Mouse (Mus musculus) liver, embryonic 11.5 days (tissue): ENCODE results near the gene Tmco4. TPM values are rescaled to one million over a fixed set of nuclear protein-coding genes. Genes with fewer than 3 reads are reported as not detected.

Experiments
- ATAC-seq: fragments of 200-750 bp; cut with Nextera tagmentation; replicated peaks from 2 replicates; pipeline ENCODE4 v1.8.0; 2017; ENCODE audit warnings: moderate number of reproducible peaks, mild to moderate bottlenecking, moderate TSS enrichment, moderate library complexity; ENCODE audit not compliant: low FRiP score
- DNase-seq: peaks from one replicate; pipeline ENCODE4 v3.0.0-alpha.2; 2017; ENCODE audit warnings: low spot score
- H3K27ac ChIP-seq: fragments of 300-500 bp; sonication (generic); 2 replicates; pipeline ENCODE4 v1.5.1; 2014; ENCODE audit warnings: mild to moderate bottlenecking, low read depth, low read length, control low read depth
- H3K27me3 ChIP-seq: fragments of 300-500 bp; sonication (generic); replicated peaks from 2 replicates; pipeline ENCODE4 v1.6.1; 2014; ENCODE audit warnings: low read length, mixed read lengths; ENCODE audit not compliant: control insufficient read depth, insufficient read depth
- H3K36me3 ChIP-seq: fragments of 300-500 bp; sonication (generic); 2 replicates; pipeline ENCODE4 v1.6.1; 2014; ENCODE audit warnings: mild to moderate bottlenecking, low read length, moderate library complexity, mixed read lengths; ENCODE audit not compliant: control insufficient read depth, insufficient read depth
- H3K4me1 ChIP-seq: fragments of 300-500 bp; sonication (generic); replicated peaks from 2 replicates; pipeline ENCODE4 v1.6.1; 2014; ENCODE audit warnings: low read length, mixed read lengths; ENCODE audit not compliant: control insufficient read depth, insufficient read depth
- H3K4me2 ChIP-seq: fragments of 300-500 bp; sonication (generic); 2 replicates; pipeline ENCODE4 v1.6.1; 2014; ENCODE audit warnings: mild to moderate bottlenecking, control low read depth, moderate library complexity
- H3K4me3 ChIP-seq: fragments of 300-500 bp; sonication (generic); 2 replicates; pipeline ENCODE4 v1.5.1; 2014; ENCODE audit warnings: low read depth, low read length, control low read depth
- H3K9ac ChIP-seq: fragments of 300-500 bp; sonication (generic); 2 replicates; pipeline ENCODE4 v1.6.1; 2014; ENCODE audit warnings: low read depth, low read length, control low read depth
- H3K9me3 ChIP-seq: fragments of 300-500 bp; sonication (generic); 2 replicates; pipeline ENCODE4 v1.6.1; 2016; ENCODE audit warnings: low read length, inconsistent platforms, mixed read lengths; ENCODE audit not compliant: control insufficient read depth
- WGBS: fragments of 180-500 bp; shearing (Covaris S2); extraction: QIAGEN DNeasy Blood & Tissue Kit; methylation state at CpG from one replicate; pipeline ENCODE4 v1.1.7; 2014; 5-methylcytosine and 5-hydroxymethylcytosine counted together
- polyA plus RNA-seq: library from polyadenylated mRNA; unstranded; fragments of >200 nt; fragmentation: Nextera tagmentation; extraction: Ambion mirVana; gene quantifications from 2 replicates; pipeline ENCODE4 v1.2.1, GENCODE M21; 2014

Gene Tmco4
- polyA plus RNA-seq, 1 experiment from 2014 or later = 1.5 TPM

DNA sequence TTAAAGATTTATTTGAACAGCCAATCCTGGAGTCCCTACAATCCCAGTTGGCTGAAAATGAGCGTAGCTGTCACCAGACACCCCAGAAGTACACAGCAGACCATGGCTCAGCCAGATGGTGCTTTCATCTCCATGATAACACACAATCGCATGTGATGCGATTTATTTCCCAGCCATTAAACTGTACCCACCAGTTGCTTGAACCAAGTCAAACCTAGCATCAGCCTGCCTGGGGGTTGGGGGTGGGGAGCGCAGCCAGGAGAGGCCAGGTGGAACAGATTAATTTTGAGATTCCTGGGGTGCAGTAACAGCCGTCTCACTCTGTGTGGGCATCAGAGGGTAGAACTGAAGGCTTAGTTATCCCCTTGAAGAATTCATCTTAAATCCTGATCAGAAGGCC, 73.7 kb downstream of the Tmco4 start:
- Histone ChIP-seq H3K4me2 (no peak overlapping the region), H3K9me3 (peaks cover 5% of the 10 kb centered on the region), H3K27me3 (no peaks in the 10 kb centered on the region), H3K27ac (no peak overlapping the region), H3K4me3 (no peak overlapping the region), H3K9ac (no peak overlapping the region), H3K36me3 (no peaks in the 10 kb centered on the region), H3K4me1 (no peaks in the 10 kb centered on the region)
- no peak for DNase-seq
- no peak for ATAC-seq
- 83% methylated on average over 5 of the region's 5 CpGs for WGBS

DNA sequence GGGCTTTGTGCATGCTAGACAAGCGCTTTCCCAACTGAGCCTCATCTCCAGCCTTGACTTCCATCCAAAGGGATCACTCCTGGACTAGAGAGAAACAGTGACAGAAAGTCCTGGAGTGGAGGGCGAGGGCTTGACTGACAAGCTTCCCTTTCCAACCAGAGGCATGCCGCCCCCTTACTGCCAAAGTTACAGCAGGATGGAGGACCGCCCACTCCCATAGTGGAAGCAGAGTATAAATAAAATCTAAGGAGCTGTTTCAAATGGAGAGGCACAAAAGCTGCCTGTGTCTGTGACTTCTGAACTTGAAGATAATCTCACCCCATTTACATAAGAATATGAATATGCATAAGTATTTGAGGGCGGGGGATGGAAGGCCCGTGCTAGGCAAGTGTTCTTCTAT, 75.8 kb downstream of the Tmco4 start:
- Histone ChIP-seq H3K9ac (no peak overlapping the region), H3K36me3 (no peaks in the 10 kb centered on the region), H3K27ac (no peak overlapping the region), H3K9me3 (peaks cover 5% of the 10 kb centered on the region), H3K4me2 (no peak overlapping the region), H3K4me1 (no peaks in the 10 kb centered on the region), H3K27me3 (no peaks in the 10 kb centered on the region), H3K4me3 (no peak overlapping the region)
- WGBS = 72% methylated on average over 6 of the region's 6 CpGs
- DNase-seq = no peak
- ATAC-seq = no peak

DNA sequence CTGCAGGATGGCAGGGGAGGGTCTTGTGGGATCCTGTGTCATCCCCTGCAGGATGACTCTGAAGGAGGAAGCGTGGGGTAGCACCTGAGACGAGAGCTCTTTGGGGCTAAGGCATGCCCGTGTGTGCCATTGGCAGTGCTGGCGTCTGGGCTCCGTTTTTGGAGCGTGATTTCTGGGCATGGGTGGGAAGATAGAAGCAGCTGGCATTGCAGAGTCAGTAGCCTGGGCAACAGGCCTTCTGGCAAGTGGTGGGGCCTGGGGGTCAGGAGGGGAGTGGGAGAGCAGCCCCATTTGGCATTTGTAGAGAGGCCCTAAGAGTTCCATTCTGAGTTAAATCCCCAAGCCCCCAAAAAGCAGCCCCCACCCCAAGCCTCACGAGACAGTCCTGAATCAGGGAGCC, 80.1 kb downstream of the Tmco4 start:
- no peak for DNase-seq
- no peak overlapping the region for H3K9ac ChIP-seq
- 75% methylated on average over 7 of the region's 7 CpGs for WGBS
- ATAC-seq = no peak
- no peak overlapping the region for H3K4me2 ChIP-seq
- no peaks in the 10 kb centered on the region for H3K36me3 ChIP-seq
- no peaks in the 10 kb centered on the region for H3K4me1 ChIP-seq
- H3K9me3 ChIP-seq = no peaks in the 10 kb centered on the region
- no peaks in the 10 kb centered on the region for H3K27me3 ChIP-seq
- no peak overlapping the region for H3K27ac ChIP-seq
- no peak overlapping the region for H3K4me3 ChIP-seq

DNA sequence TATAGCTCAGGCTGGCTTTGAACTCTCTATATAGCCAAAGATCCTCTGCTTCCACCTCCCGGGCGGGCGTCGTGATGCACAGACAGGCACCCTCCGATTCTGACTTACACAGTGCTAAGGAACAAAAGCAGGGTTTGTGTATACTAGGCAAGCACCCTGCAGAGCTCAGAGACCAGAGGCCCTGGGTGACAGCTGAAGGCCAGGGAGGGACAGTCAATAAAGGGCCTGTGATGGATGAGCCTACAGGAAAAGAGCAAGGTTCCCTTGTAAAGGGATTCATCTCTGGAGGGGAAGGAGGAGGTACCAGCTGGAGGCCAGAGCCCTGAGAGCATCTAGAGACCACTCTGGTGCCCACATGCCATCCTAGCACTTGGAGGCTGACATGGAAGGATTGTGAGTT, 80.7 kb downstream of the Tmco4 start:
- Histone ChIP-seq H3K27ac (no peak overlapping the region), H3K4me2 (no peak overlapping the region), H3K36me3 (no peaks in the 10 kb centered on the region), H3K9me3 (no peaks in the 10 kb centered on the region), H3K27me3 (no peaks in the 10 kb centered on the region), H3K9ac (no peak overlapping the region), H3K4me1 (no peaks in the 10 kb centered on the region), H3K4me3 (no peak overlapping the region)
- WGBS = 70% methylated on average over 5 of the region's 5 CpGs
- no peak for ATAC-seq
- no peak for DNase-seq

DNA sequence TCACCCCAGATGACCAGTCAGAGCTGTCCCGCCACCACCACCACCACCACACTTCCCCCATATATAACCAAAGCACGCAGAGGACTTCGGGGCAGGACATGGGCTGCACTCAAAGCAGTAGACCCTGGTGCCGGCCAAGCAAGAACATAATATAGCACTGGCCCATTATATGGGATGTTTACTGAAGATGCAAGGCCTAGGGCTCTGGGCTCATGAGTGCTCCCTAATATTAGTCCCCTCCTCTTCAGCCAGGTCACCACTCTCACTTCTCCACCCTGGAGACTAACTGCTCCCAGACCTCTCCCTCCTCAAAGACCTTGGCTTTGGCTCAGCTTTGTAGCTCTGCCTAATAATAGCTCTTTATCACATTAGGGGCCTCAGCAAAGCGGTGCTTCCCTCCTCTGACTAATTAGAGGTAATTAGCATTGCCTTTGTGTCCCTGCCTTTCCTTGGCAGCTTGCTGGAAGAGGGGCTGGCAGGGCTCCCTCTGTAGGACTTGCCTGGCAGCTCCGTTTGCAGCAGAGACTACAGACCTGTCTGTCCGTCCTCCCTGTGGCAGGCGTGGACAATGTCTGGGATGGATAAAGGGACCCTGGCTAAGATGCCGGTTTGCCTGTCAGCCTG, 81.7 kb downstream of the Tmco4 start:
- no peak overlapping the region for H3K27ac ChIP-seq
- H3K4me1 ChIP-seq = no peaks in the 10 kb centered on the region
- H3K4me2 ChIP-seq = no peak overlapping the region
- H3K4me3 ChIP-seq = no peak overlapping the region
- WGBS = 47% methylated on average over 9 of the region's 9 CpGs
- DNase-seq (no peak), ATAC-seq (no peak)
- H3K9ac ChIP-seq = no peak overlapping the region
- H3K36me3 ChIP-seq = no peaks in the 10 kb centered on the region
- no peaks in the 10 kb centered on the region for H3K9me3 ChIP-seq
- H3K27me3 ChIP-seq = no peaks in the 10 kb centered on the region

DNA sequence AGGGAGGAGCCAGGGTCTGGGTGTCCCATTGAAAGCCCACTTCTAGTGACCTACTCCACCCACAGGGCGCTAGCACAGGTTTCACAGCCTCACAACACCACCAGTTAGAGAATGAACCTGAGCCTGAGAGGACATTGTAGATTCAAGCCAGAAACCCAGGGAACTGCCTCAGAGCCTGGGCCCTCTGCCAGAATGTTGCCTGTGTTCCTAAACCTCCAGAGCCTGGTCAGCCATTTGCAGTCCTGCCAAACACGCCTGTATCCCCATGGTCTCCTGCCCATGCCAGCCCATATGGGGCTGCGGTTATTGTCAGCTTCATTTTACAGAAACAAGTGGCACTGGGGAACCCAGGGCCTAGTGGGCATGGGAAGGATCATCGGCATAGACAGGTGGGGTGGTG, 82.6 kb downstream of the Tmco4 start:
- Histone ChIP-seq H3K36me3 (no peaks in the 10 kb centered on the region), H3K4me3 (no peak overlapping the region), H3K9me3 (no peaks in the 10 kb centered on the region), H3K27me3 (no peaks in the 10 kb centered on the region), H3K27ac (no peak overlapping the region), H3K4me2 (no peak overlapping the region), H3K4me1 (no peaks in the 10 kb centered on the region), H3K9ac (no peak overlapping the region)
- whole genome bisulfite sequencing = 79% methylated on average over 4 of the region's 4 CpGs
- no peak for ATAC-seq
- no peak for DNase-seq

DNA sequence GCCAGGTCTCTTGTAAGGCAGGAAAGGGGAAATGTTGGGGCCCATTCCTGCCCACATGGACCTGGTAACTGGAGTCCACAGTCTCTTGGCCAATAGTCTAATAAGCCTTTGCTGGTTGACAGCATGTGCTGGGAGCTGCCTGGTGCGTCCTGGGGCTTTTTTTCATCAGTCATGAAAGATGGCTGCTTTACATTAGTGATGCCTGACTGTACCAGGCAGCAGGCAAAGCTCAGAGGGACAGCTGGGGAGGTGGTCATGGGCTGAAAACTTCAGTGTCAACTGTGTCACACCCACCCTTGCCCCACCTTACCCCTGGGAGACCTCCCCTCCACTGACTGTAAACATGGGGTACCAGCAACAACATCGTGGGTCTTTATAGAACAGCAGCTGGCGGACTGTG, 83.1 kb downstream of the Tmco4 start:
- no peak overlapping the region for H3K9ac ChIP-seq
- H3K4me2 ChIP-seq = no peak overlapping the region
- no peak for ATAC-seq
- H3K4me3 ChIP-seq = no peak overlapping the region
- no peak for DNase-seq
- 73% methylated on average over 3 of the region's 3 CpGs for WGBS
- no peaks in the 10 kb centered on the region for H3K4me1 ChIP-seq
- H3K27me3 ChIP-seq = no peaks in the 10 kb centered on the region
- H3K36me3 ChIP-seq = no peaks in the 10 kb centered on the region
- no peak overlapping the region for H3K27ac ChIP-seq
- H3K9me3 ChIP-seq = no peaks in the 10 kb centered on the region

DNA sequence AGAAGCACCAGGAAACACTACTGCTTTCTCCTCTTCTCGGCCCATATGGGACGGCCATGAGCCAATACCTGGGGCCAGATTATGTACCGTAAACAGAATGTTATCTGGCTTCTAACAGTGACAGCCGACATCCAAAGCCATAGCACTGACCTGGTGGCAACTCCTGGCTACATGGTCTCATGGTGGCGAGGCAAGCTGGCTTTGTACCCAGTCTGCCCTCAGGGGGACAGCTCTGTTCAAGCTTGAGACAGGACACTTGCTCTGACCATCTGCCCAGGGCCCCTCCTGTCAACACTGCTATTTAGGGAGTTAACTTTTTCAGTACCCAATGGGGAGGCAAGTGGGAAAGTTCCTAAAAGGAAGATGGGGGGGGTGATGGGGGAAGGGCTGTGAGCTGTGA, 84.6 kb downstream of the Tmco4 start:
- H3K4me1 ChIP-seq = no peaks in the 10 kb centered on the region
- no peak for ATAC-seq
- DNase-seq = no peak
- 75% methylated on average over 5 of the region's 5 CpGs for WGBS
- no peak overlapping the region for H3K9ac ChIP-seq
- no peaks in the 10 kb centered on the region for H3K9me3 ChIP-seq
- no peaks in the 10 kb centered on the region for H3K36me3 ChIP-seq
- H3K4me3 ChIP-seq = no peak overlapping the region
- H3K27me3 ChIP-seq = no peaks in the 10 kb centered on the region
- no peak overlapping the region for H3K4me2 ChIP-seq
- no peak overlapping the region for H3K27ac ChIP-seq

DNA sequence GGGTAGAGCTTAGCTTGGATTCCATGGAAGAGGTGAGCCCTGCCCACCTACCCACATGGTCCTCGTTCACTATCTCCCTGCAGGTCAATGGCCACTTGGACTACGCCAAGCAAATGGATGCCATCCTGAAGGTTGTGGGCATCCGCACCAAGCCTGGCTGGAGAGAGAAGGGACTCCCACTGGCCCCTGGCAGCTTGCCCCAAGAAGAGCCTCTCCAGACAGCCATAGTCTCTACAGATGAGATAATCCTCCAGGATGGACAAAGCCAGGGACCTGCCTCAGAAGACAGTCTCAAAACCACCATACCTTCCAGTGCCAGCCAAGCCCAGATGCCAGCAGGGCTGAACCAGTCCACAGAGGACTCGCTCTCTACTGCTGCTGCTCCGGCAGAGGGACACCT, 85.3 kb downstream of the Tmco4 start:
- no peaks in the 10 kb centered on the region for H3K27me3 ChIP-seq

More for the DNA sequence above, 85.3 kb downstream of the Tmco4 start:
- no peak overlapping the region for H3K9ac ChIP-seq
- no peak overlapping the region for H3K4me2 ChIP-seq
- no peaks in the 10 kb centered on the region for H3K36me3 ChIP-seq
- ATAC-seq (no peak), DNase-seq (no peak)
- WGBS = 76% methylated on average over 5 of the region's 5 CpGs
- H3K4me1 ChIP-seq = no peaks in the 10 kb centered on the region
- H3K4me3 ChIP-seq = no peak overlapping the region
- no peaks in the 10 kb centered on the region for H3K9me3 ChIP-seq
- no peak overlapping the region for H3K27ac ChIP-seq
